Mouse (Mus musculus) neural tube, embryonic 10.5 days (tissue): ENCODE results near the gene Palld.

Experiments
- DNase-seq: peaks from one replicate; pipeline ENCODE4 v3.0.0-alpha.2; 2017; ENCODE audit warnings: low spot score; ENCODE audit errors: extremely low spot score

The Palld gene

DNA sequence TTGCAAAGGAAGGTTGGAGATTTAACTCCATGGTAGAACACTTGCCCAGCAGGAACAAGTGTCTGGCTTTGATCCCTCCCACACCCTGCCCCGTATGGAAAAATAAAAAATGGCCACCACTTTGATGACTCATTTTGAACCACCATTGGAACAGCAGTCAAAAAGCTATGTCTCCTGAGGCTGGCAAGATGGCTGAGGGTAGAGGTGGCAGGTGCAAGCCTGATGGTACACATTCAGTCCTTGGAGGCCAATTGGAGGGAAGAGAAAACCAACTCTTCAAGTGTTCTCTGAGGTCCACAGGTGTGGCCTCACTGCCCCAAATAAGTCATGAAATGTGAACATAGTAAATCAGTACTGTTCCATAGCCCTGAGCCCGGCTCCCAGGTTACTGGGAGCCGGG is 210.4 kb downstream of the Palld start:
- DNase-seq: no peak

DNA sequence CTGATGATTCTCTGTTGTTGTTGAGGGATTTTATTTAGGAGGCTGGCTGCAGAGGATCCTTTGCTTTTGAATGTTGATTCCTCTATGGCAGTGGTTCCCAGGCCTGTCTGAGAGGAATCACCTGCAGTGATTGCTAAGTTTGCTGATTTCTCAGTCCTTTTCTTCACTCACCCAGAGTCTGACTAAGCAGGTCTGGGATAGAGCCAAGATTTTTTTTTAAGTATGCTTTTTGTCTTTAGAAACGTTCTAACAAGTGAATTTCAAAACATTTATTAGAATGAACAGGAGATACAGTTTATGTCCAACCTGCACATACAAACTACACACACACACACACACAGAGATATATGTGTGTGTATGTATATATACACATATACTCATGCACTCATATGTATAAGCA is 211.1 kb downstream of the Palld start:
- no peak for DNase-seq

DNA sequence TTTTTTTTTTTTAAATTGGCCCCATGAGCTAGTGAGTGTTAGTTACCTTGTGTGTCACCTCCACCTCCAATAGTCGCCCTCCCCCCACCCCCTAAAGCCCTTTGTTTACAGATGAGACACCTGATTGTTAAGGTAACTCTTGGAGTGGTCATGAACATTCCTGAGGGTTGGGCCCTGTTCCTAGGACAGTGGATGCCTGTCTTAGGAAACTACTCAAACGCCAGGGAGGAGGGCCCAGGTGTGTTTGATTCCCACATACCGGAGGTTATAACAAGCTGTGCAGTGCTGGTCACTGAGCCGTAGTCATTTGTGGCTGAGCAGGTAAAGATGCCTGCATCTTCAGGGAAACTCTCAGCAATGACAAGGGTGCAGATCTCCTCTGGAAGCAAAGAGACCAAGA is 215.4 kb downstream of the Palld start:
- DNase-seq: no peak

- DNase-seq: no peak
Observed at GRCm38 (mm10) chr8:61686340-61686739, 216.2 kb downstream of the Palld start.

- no peak for DNase-seq
Observed at GRCm38 (mm10) chr8:61685280-61685679, 217.2 kb downstream of the Palld start.

DNA sequence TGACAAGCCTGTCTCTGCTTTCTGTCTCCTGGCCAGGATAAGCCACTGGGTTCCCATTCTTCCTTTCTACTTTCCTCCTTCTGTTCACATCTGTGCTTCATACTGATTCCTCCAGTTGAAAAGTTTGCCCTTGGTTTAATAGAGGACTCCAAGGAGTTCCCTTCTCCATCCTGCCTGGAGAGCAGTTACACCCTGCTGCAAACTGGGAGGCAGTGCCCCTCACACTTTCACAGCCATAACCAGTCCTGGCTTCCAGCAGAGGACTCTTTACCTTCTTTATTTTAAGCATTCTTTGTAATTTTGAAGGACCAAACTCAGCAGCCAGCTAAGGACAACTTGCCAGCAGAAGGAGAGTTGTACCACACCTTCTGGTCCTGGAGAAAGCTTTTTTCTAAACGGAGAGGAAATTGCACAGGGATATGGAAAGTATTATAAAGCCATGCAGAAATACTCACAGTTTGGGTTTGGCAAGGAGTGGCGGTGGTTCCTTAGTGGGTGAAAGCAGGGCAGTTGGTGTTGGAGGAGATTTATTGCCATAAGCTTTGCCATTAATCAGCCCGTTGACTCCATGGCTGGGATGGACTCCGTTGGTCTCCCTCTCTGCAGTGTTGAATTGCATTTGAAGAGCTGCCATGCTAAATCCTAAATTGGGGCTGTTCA is 218.1 kb downstream of the Palld start:
- no peak for DNase-seq

DNA sequence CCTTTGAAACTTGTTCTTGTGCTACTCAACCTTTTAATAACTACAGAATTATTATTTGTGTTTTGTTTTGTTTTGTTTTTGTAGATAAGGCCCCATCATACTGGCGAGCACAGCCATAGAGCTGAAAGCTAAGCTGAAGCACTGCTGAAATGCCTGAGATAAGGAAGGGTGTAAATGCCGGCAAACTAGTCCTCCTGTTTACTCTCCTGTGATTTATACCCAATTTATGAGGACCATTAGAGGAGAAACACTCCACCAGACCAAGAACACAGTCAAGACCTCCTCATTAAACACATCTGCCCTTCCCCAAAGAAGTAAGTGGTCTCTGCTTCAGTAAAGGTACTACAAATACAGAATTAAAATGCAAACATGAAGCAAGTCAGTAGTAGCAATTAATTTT is 219.6 kb downstream of the Palld start:
- DNase-seq: no peak

GRCm38 (mm10) chr8:61681217-61681616 is 221.3 kb downstream of the Palld start:
- DNase-seq: no peak

DNA sequence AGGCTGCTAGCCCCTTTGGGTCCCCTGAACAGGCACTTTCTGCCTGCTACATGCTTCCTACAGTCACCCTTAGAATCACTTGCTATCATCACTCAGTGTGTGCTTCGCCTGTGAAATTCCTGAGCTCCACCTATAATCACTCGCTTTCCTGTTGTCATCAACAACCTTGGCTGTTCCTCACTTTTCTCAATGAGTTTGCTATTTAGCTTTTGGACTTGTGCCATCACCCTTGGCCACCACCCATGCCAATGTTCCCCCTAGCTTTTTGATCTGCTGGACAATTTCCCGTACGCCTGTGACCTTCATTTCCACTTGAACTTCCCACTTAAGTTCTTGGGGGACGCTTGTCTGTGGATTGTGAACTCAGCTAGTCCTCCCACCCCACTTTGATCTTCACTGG is 225.3 kb downstream of the Palld start:
- no peak for DNase-seq

- DNase-seq: no peak
Observed at GRCm38 (mm10) chr8:61671151-61671550, 231.3 kb downstream of the Palld start.

GRCm38 (mm10) chr8:61670376-61670775 is 232.1 kb downstream of the Palld start:
- no peak for DNase-seq

- no peak for DNase-seq
Observed at GRCm38 (mm10) chr8:61666919-61667318, 235.6 kb downstream of the Palld start.

DNA sequence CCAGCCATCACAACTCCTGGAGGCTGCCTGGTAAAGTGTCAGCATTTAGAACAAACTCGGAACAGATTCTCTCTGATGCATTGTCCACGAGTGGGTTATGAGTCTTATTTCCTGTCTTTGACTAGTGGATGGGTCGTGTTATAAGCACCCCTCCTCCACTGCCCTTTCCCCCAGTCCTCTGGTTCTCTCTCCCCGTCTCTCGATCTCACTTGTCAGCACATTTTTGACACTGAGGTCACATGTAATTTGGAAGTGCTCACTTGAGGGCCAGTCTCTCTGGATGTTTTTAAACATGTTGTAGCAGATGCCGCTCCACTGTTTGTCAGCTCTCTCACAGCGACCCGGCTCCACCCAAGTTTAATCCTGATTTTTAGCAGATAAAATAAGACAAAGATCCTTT is 237.5 kb downstream of the Palld start:
- no peak for DNase-seq

- DNase-seq: no peak
Observed at GRCm38 (mm10) chr8:61664162-61664561, 238.3 kb downstream of the Palld start.

DNA sequence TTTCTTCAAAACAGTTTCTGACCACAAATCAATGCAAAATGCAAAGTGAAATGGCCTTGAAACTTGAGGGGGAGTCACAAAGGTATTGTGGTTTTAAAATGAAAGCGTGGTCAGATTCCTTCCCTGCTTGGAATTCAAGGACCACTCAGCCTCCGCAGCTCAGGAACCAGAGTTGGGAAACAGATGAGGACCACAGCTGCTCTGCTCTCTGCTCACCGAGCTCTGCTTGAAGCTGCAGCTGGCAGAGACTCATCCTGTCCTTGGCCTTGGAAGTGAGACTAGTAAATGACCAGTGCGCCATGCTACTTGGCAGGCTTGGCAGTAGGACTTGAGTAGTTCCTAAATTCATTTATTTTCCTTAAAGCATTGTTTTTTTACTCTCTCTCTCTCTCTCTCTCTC is 239.7 kb downstream of the Palld start:
- no peak for DNase-seq

- no peak for DNase-seq
Observed at GRCm38 (mm10) chr8:61661611-61662010, 240.9 kb downstream of the Palld start.

GRCm38 (mm10) chr8:61660961-61661360 is 241.5 kb downstream of the Palld start:
- no peak for DNase-seq

- no peak for DNase-seq
Observed at GRCm38 (mm10) chr8:61651955-61652354, 250.5 kb downstream of the Palld start.

DNA sequence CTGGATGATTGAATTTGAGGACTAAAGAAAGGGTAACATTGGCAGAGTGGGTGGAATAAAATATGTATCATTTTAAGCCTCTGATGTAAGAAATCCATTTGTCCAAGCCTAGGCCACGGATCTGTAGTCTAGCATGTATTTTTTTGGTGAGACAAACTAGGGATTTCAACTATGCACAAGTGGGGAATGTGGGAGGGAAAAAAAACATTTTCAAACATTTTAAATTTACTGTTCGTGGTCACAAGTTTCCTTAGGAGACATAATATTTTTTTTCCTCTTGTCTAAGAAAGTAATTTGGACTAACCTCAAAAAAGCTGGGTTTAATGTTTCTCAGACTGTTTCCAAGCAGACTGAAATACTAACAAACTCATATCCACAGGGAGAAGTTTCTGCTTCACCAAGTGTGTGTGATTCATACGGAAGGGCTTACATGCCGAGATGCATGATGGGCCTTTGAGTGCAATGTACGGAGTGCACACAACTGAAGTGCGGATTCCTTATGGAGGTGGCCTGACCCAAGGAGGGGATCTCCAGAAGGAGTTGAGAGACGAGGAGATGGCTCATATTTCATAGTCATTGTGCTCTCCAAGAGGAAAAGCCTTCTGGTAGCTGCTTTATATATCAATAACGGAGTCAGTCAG is 256.2 kb downstream of the Palld start:
- no peak for DNase-seq

- DNase-seq: no peak
Observed at GRCm38 (mm10) chr8:61645642-61646041, 256.8 kb downstream of the Palld start.

GRCm38 (mm10) chr8:61643215-61643614 is 259.3 kb downstream of the Palld start:
- no peak for DNase-seq

DNA sequence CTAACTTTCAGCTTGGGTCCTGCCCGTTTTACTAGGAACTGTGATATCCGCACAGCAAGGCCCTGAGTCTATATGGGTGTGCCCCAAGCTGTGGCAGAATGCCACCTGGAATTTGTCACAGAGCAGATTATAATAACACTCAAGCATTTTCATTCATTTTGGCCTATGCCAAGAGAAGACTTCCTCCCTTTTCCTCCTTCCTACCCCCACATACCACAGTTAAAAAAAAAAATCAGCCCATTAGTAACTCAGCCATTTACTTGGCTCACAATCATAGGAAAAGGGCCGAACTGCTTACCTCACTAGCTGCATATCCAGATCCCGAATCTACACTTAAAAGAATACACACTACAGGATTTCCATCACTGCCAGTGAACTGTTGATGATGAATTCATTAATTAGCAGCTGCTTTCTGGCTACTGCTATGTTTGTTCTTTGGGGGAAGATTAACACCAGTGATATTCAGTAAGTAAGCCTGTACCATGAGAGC is 260.1 kb downstream of the Palld start:
- no peak for DNase-seq

GRCm38 (mm10) chr8:61639596-61639995 is 262.9 kb downstream of the Palld start:
- DNase-seq: no peak
